Mouse (Mus musculus) erythroblast, embryonic 14.5 days (primary cell): ENCODE results near the gene Cacna1s.

Experiments
- GATA1 ChIP-seq: IDR thresholded peaks from 2 replicates; pipeline ENCODE4 v1.6.1; 2012; ENCODE audit warnings: low read length, inconsistent platforms, mixed read lengths
- TAL1 ChIP-seq: IDR thresholded peaks from 3 replicates; pipeline ENCODE4 v1.6.1; 2012; ENCODE audit warnings: low read length, inconsistent platforms, mixed read lengths

DNA sequence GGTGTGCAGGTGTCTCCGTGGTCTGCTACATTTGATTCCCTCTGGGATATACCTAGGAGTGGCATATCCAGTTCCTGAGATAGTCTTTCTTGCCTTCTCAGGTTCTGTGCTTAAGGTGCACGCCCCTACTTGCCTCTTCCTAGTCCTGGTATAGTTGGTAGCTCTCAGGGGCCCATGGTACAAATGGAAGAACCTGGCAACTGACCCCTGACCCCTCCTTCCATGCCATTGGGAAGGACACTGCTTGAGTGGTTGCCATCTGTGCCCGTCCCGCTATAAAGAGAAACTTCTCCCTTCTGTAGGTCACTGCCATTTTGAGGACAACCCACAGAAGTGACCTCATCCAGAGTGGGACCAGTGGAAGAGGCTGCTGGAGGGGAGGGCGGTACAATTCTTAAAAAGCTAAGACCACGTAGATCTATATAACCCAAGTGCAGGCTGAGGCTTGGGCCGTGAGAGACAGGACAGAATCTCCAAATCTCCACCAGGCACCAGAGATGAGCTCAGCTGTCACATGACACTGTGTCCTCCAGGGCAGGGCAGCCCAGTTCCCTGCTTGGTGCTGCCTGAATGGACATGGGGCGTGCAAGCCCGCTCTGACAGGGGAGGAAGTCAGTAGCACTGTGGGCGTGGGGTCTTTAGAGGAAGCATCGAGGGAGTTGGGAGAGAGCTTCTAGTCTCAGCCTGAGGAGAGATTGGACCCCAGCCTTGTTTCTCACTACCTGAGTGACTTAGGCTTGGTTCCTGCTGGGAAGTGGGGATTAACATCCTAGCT, 88.8 kb downstream of the Cacna1s start:
- TF ChIP-seq TAL1 (no peak), GATA1 (no peak)
